Mouse (Mus musculus) liver, adult 2 months (tissue): ENCODE data around the gene Zfp410.

Source experiments
- CTCF ChIP-seq: fragments of 200-500 bp; IDR thresholded peaks from 2 replicates; pipeline ENCODE4 v1.5.1; 2011; ENCODE audit warnings: low read depth, low read length, control low read depth
- POLR2A ChIP-seq: fragments of 200-500 bp; IDR thresholded peaks from 2 replicates; pipeline ENCODE4 v1.6.1; 2011; ENCODE audit warnings: low read length, control low read depth; ENCODE audit not compliant: insufficient read depth; ENCODE audit errors: extremely low read depth

DNA sequence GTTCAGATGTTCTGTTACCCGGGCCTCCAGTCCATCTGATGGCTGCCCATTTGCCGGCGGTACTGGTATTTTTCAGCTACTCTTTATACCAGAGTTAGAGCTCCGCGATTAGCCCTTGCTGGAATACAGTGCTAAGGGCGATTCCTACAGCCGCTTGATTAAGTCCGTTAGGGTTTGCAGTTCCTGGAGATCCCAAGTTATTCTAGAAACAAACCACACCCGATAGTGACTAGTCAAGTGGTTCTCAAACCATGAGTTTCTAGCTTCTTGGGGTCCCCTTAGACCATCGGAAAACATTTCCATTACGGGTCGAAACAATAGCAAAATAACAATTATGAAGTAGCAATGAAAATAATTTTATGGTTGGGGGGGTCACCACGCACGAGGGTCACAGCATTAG, 32.3 kb upstream of the Zfp410 start:
- TF ChIP-seq POLR2A (no peak), CTCF (no peak)
